Mouse (Mus musculus) layer of hippocampus, adult 18-20 months (tissue): Measurements from ENCODE around the gene Arrb1. TPM values are rescaled to one million over a fixed set of nuclear protein-coding genes. Genes with fewer than 3 reads are reported as not detected.

Source experiments
- DNase-seq, 2 experiments: peaks; one replicate each; pipeline ENCODE4 v3.0.0; 2022; ENCODE audit warnings: low spot score in 2 of 2
- total RNA-seq, 2 experiments: library from RNA; stranded (reverse); gene quantifications; 2 replicates each; pipeline ENCODE4 v1.2.3; 2021

Arrb1 gene
- total RNA-seq, 2 experiments from 2014 or later: 143 to 168 TPM

DNA sequence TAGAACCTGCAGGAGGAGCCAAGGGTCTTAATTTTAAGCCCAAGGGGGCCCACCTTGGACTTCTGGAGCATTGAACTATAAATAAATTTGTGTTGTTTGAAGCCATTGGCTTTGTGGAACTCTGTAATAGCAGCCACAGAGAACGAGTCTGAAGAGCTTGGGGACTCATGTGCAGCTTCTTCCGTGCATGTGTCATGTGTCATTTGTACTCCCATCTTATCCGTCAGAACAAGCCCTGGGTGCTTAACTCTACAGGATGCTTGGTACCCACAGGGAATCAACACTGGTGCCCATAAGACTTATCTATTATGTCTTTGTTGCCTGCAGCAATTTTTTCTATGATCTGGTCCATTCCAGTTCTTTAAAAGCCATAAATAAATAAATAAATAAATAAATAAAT lies 43.0 kb downstream of the Arrb1 start:
- no peak for DNase-seq

DNA sequence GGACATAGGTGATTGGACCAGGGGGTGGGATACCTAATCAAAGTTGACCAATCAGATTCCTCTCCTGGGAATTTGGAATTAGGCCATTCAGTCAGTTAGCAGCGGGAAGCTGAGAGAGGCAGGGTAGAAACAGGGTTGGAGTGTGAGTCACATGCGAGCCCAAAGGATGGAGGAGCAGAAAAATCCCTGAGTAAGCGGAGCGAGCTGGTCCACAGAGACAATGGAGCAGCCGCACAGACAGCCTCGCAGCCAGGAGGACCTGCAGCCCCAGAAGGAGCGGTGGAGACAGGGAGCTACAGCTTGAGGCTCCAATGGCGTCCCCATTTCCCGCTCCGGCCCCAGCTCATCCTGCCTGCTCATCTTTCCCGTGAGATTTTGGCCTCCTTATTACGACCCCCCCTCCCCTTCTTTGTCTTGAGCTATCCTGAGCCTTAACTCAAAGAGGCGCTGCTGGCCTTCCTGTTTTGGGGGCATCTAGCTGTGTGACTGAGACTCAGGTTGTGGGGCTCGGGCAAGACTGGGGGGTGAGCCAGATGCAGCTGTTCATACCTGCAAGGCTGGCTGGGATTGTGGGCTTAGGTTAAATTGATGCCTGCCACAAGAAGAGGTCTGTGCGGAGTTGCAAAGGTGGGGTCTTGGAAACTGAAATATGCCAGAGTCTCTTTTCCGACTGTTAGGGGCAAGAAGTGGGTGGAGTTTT lies 44.4 kb downstream of the Arrb1 start:
- peak; percentile 33 to 50 for DNase-seq

DNA sequence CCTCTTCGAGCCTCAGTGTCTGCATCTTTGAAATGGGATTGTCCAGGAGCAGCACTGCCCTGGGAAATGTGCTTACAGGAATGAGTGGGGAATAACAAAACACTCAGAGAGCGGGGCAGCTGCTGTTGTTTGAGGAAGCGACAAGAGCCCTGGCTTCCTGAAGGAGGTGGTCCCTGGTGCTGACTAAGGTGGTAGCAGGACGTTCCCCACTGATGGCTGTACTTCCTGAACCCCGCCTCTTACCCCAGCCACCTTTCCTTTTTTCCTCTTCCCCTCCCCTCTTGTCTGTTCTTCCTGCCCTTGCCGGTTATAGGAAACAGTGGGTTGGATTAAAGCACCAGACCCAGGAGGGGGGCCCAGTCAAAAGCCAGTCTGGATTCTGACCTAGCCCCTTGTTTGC lies 45.0 kb downstream of the Arrb1 start:
- no peak for DNase-seq

- no peak for DNase-seq
Measured at GRCm38 (mm10) chr7:99582306-99582705, 47.0 kb downstream of the Arrb1 start.

GRCm38 (mm10) chr7:99582867-99583266 lies 47.6 kb downstream of the Arrb1 start:
- DNase-seq: no peak

- DNase-seq: no peak
Measured at GRCm38 (mm10) chr7:99583625-99584024, 48.4 kb downstream of the Arrb1 start.

DNA sequence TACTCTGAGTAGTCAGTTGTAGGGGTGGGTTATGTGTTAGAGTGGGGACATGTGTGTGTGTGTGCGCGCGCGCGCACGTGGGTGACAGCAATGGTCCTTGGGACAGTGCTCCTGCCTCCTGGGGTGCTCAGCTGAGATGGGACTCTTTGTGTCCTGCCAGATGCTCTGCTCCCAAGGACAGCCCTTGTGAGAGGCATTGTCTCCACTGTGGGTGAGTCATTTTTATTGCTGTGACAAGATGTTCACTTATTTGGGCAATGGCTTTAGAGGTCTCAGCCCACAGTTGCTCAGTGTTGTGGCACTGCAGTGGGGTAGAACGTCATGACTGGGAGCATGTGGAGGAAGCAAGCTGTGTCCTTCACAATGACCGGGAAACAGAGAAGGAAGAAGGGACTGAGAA lies 50.7 kb downstream of the Arrb1 start:
- DNase-seq: no peak

GRCm38 (mm10) chr7:99590064-99590463 lies 54.8 kb downstream of the Arrb1 start:
- DNase-seq: peak; percentile 50 to 83

DNA sequence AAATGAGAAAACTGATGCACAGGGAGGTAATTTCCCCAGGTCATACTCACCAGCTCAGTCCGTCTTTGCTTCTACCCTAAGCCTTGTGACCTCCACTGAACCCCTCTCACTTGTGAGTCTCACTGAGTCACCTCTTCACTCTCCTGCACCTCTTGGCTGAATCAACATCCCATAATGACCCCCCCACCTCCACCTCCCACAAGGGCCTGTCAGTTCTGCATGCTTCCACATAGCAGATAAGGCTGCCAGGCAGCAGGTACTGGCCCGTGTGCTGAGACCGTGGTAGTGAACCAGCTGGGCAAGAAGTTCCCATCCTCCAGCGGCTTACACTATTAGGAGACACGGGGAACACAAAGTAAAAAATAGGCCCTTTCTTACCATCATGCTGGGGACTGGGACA lies 55.4 kb downstream of the Arrb1 start:
- no peak for DNase-seq

DNA sequence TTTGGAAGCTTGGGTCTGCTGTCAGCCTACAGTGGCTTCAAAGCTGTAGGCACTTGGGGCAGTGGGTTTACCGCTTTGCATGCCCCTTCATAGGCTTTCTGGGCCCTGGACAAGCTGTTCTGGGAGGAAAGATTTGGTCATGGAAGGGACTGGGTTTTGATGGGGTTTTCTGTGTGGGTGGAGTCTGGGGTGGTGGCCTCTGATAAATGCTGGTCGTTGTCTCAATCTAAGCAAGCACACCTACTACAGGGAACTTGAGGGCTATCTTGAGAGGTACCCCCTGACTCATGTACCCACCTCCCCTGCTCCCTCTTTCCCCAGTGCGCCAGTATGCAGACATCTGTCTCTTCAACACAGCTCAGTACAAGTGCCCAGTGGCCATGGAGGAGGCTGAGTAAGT lies 57.4 kb downstream of the Arrb1 start:
- DNase-seq: no peak

DNA sequence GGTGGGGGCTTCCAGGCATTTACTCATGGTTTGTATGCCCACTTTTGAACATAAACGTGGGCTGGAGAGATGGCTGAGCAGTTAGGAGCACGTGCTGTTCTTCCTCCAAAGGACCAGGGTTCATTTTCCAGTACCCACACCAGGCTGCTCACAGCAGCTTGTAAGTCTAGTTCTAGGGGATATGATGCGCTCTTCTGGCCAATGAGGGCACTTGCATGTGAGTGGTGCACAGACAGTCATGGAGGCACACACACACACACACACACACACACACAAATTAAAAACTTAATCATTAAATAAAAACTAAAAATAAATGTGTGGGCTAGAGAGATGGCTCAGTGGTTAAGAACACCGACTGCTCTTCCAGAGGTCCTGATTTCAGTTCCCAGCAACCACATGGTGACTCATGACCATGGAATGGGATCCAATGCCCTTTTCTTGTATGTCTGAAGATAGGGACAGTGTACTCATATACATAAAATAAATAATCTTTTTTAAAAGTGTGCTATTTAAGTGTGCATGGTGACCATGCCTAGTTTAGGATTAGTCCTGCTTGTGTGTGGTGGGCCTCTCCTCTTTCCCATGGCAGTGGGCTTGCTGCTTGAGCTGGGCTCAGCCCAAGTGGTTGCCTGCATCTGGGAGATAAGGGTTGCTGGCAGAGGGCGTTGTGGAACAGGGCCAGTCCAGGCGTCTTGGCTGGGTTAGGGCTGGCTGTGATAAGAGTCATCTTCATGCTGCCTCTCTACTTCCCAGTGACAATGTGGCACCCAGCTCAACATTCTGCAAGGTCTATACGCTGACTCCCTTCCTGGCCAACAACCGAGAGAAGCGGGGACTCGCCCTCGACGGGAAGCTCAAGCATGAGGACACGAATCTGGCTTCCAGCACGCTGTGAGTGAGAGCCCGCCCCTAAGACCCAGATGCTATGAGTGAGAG lies 58.9 kb downstream of the Arrb1 start:
- DNase-seq: no peak

DNA sequence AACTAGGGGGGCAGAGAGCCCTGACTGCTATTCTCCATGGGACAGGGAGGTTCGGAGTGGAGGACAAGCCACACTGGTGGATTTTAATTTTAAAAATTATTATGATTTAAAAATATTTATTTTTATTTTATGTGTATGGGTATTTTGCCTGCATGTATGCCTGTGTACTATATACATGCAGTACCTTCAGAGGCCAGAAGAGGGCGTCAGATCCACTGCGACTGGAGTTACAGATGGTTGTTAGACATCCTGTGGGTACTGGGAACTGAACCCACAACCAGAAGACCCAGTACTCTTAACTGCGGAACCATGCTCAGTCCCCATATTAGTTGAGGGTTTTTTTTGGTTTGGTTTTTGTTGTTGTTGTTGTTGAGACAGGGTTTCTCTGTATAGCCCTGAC lies 63.5 kb downstream of the Arrb1 start:
- no peak for DNase-seq

DNA sequence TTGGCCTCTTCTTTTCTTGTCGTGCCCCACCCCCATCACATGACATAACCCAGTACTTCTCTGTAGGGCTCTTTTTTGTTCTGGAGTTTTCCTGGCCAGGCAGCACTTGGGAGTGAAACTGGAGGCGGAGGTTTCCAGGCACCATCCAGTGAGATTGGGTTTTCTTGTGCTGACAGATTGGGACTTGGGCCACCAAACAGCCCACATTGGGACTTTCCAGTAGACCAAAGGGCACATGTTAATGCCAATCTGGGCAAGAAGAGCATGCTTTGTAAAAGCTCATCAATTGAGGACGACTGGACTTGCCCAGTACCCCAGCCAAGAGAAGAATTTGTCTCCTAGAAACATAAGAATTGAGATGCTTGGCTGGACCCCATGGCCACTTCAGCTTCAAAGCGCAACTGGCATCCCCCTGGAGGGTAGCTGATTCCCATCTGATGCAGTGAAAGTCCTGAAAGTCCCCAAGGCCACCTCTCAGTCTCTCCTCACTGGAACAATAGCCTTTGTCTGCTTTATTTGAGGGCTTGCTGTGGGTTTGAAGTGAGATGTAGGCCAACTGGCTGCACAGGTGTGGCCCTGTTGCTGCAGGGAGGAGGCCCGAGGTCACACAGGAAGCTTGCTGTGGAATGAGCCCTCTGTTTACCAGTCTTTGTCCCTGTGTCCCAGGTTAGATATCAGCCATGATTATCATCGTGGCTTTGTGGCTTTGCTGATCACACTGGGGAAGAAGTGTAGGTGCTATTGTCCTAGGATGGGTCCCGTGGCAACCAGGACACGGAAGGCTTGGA lies 68.8 kb downstream of the Arrb1 start:
- DNase-seq: no peak

DNA sequence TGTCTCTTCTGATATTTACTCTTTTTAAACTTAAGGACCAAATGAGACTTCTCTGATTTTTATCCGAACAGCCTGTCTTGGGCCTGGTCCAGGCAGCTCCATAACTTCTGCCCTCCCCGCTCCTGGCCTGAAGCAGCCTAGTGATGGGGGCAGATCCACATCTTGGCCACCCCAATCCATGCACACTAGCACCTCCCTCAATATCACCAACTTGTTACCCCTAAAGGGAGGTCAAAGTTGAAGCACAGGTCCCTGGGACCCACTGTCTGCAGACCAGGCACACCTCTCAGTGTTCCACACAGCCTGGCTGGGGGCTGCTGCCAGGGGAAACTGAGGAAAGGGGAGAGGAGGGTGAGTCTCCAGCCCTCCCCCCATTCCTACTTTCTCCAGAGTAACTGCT lies 69.8 kb downstream of the Arrb1 start:
- no peak for DNase-seq

- DNase-seq: no peak
Measured at GRCm38 (mm10) chr7:99606303-99606702, 71.0 kb downstream of the Arrb1 start.

- DNase-seq: no peak
Measured at GRCm38 (mm10) chr7:99606766-99607165, 71.5 kb downstream of the Arrb1 start.

DNA sequence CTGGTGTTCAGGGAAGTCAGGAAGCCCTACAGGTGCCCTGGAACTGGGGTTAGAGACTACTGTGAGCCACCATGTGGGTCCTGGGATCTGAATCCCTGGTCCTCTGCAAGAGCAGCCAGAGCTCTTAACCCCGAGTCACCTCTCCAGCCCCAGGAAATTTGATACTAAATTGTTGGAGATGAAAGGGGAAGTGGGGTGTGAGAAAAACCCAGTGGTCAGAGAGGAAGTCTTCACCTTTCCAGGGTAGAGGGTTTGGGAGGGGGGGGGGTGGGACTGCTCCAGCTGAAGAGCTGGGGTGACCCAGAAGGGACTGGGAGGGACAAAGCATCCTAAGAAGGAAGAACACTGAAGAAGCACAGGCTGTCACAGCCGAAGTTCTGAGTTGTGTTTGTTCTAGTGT lies 72.4 kb downstream of the Arrb1 start:
- DNase-seq: no peak

DNA sequence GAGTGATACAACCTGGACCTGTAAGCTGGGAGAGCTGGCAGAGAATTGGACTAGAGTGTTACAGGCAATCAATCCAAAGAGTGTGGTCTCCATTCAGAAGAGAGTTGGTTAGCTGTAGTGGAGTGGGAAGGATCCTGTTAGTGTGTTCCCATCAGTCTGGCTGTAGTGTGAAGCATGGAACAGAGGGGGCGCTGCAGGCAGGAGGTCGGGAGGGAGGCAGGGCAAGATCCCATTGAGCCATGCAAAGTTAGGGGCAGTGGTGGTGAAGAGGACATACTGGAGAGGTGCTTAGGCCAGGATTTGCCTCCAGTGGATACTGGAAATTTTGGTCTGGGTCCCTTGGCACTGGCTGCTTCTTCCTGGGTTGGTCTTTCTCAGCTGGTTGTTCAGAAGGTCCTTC lies 83.0 kb downstream of the Arrb1 start:
- no peak for DNase-seq

GRCm38 (mm10) chr7:99618860-99619259 lies 83.6 kb downstream of the Arrb1 start:
- peak in 1 of 2 experiments; percentile 54 for DNase-seq

GRCm38 (mm10) chr7:99625722-99626375 lies 90.6 kb downstream of the Arrb1 start:
- DNase-seq: peak; percentile 82 to 92
